Mouse (Mus musculus) liver, embryonic 16.5 days (tissue): Measurements from ENCODE around the gene Ctsw. TPM values are rescaled to one million over a fixed set of nuclear protein-coding genes. Genes with fewer than 3 reads are reported as not detected.

Source experiments
- ATAC-seq: fragments of 200-750 bp; cut with Nextera tagmentation; 2 replicates; pipeline ENCODE4 v1.8.0; 2017; ENCODE audit warnings: low read depth, mild to moderate bottlenecking, moderate number of reproducible peaks, moderate library complexity
- H3K27ac ChIP-seq: fragments of 300-500 bp; sonication (generic); 2 replicates; pipeline ENCODE4 v1.5.1; 2014; ENCODE audit warnings: mild to moderate bottlenecking, low read length
- H3K27me3 ChIP-seq: fragments of 300-500 bp; sonication (generic); 2 replicates; pipeline ENCODE4 v1.6.1; 2014; ENCODE audit warnings: low read depth, low read length, mixed read lengths; ENCODE audit not compliant: control insufficient read depth, insufficient read depth
- H3K36me3 ChIP-seq: fragments of 300-500 bp; sonication (generic); 2 replicates; pipeline ENCODE4 v1.6.1; 2014; ENCODE audit warnings: mild to moderate bottlenecking; ENCODE audit not compliant: control insufficient read depth, insufficient read depth
- H3K4me1 ChIP-seq: fragments of 300-500 bp; sonication (generic); 2 replicates; pipeline ENCODE4 v1.6.1; 2014; ENCODE audit warnings: low read depth, low read length, mixed read lengths; ENCODE audit not compliant: control insufficient read depth
- H3K4me2 ChIP-seq: fragments of 300-500 bp; sonication (generic); 2 replicates; pipeline ENCODE4 v1.6.1; 2014; ENCODE audit warnings: low read depth, low read length, mixed read lengths
- H3K4me3 ChIP-seq: fragments of 300-500 bp; sonication (generic); 2 replicates; pipeline ENCODE4 v1.5.1; 2014; ENCODE audit warnings: low read depth, mild to moderate bottlenecking, low read length
- H3K9ac ChIP-seq: fragments of 300-500 bp; sonication (generic); 2 replicates; pipeline ENCODE4 v1.6.1; 2014; ENCODE audit warnings: low read depth, low read length
- H3K9me3 ChIP-seq: fragments of 300-500 bp; sonication (generic); replicated peaks from 2 replicates; pipeline ENCODE4 v1.6.1; 2016; ENCODE audit warnings: low read length; ENCODE audit not compliant: control insufficient read depth
- WGBS: fragments of 180-500 bp; shearing (Covaris S2); extraction: QIAGEN DNeasy Blood & Tissue Kit; methylation state at CpG from one replicate; pipeline ENCODE4 v1.1.7; 2014; ENCODE audit not compliant: insufficient replicate concordance; 5-methylcytosine and 5-hydroxymethylcytosine counted together
- polyA plus RNA-seq: library from polyadenylated mRNA; unstranded; fragments of >200 nt; fragmentation: Nextera tagmentation; extraction: Ambion mirVana; gene quantifications from 2 replicates; pipeline ENCODE4 v1.2.1, GENCODE M21; 2015

Gene Ctsw
- polyA plus RNA-seq, 1 experiment from 2014 or later: 0.58 TPM

- H3K9ac ChIP-seq: peak within 1 kb of the TSS; percentile 53
- peaks cover 31% of the 10 kb centered on the region for H3K27me3 ChIP-seq
- 5% methylated on average over 22 of the region's 22 CpGs for WGBS
Measured at GRCm38 (mm10) chr19:5473720-5474119, 5.4 kb upstream of the Ctsw start, which contains the start of gene Efemp2. Gene Efemp2 (plus strand): TSS chr19:5473954.

GRCm38 (mm10) chr19:5472857-5473256 lies 4.5 kb upstream of the Ctsw start:
- Histone ChIP-seq H3K27ac (no peak overlapping the region), H3K27me3 (peaks cover 31% of the 10 kb centered on the region), H3K36me3 (no peaks in the 10 kb centered on the region), H3K4me1 (peaks cover 8% of the 10 kb centered on the region), H3K4me3 (no peak overlapping the region), H3K4me2 (no peak overlapping the region), H3K9ac (no peak overlapping the region), H3K9me3 (no peaks in the 10 kb centered on the region)
- WGBS: 60% methylated on average over 3 of the region's 3 CpGs
- ATAC-seq: no peak

More at GRCm38 (mm10) chr19:5473720-5474119, 5.4 kb upstream of the Ctsw start, which contains the start of gene Efemp2:
- Histone ChIP-seq H3K27ac (no peak within 1 kb of the TSS), H3K4me3 (peak within 1 kb of the TSS; percentile 54), H3K36me3 (no peaks in the 10 kb centered on the region), H3K9me3 (no peaks in the 10 kb centered on the region), H3K4me1 (peaks cover 8% of the 10 kb centered on the region), H3K4me2 (peak within 1 kb of the TSS; percentile 69)
- ATAC-seq: peak; percentile 63

GRCm38 (mm10) chr19:5471846-5472245 lies 3.5 kb upstream of the Ctsw start:
- Histone ChIP-seq H3K9me3 (no peaks in the 10 kb centered on the region), H3K9ac (no peak overlapping the region), H3K27me3 (peaks cover 31% of the 10 kb centered on the region), H3K4me1 (peaks cover 8% of the 10 kb centered on the region), H3K4me2 (no peak overlapping the region), H3K4me3 (no peak overlapping the region), H3K36me3 (no peaks in the 10 kb centered on the region), H3K27ac (no peak overlapping the region)
- 50% methylated on average over 5 of the region's 5 CpGs for WGBS
- ATAC-seq: no peak

- Histone ChIP-seq H3K4me2 (no peak overlapping the region), H3K9ac (no peak overlapping the region), H3K36me3 (no peaks in the 10 kb centered on the region), H3K4me3 (no peak overlapping the region), H3K27ac (no peak overlapping the region), H3K4me1 (no peaks in the 10 kb centered on the region), H3K27me3 (no peaks in the 10 kb centered on the region), H3K9me3 (no peaks in the 10 kb centered on the region)
- no peak for ATAC-seq
- 69% methylated on average over 6 of the region's 6 CpGs for WGBS
Measured at GRCm38 (mm10) chr19:5466916-5467500, 1.3 kb downstream of the Ctsw start.

- Histone ChIP-seq H3K9me3 (no peaks in the 10 kb centered on the region), H3K27me3 (no peaks in the 10 kb centered on the region), H3K4me3 (no peak overlapping the region), H3K4me1 (peaks cover 6% of the 10 kb centered on the region), H3K36me3 (no peaks in the 10 kb centered on the region), H3K9ac (no peak overlapping the region), H3K27ac (no peak overlapping the region), H3K4me2 (no peak overlapping the region)
- 77% methylated on average over 8 of the region's 8 CpGs for WGBS
- ATAC-seq: no peak
Measured at GRCm38 (mm10) chr19:5465037-5465436, 3.3 kb downstream of the Ctsw start.

- no peak for ATAC-seq
- Histone ChIP-seq H3K9ac (no peak overlapping the region), H3K9me3 (no peaks in the 10 kb centered on the region), H3K27me3 (no peaks in the 10 kb centered on the region), H3K4me1 (peaks cover 10% of the 10 kb centered on the region), H3K36me3 (no peaks in the 10 kb centered on the region), H3K27ac (no peak overlapping the region), H3K4me3 (no peak overlapping the region), H3K4me2 (no peak overlapping the region)
- 56% methylated on average over 15 of the region's 15 CpGs for WGBS
Measured at GRCm38 (mm10) chr19:5463791-5464562, 4.3 kb downstream of the Ctsw start.

GRCm38 (mm10) chr19:5463212-5463611 lies 5.1 kb downstream of the Ctsw start:
- Histone ChIP-seq H3K4me2 (no peak overlapping the region), H3K36me3 (no peaks in the 10 kb centered on the region), H3K4me1 (peaks cover 10% of the 10 kb centered on the region), H3K27ac (no peak overlapping the region), H3K4me3 (no peak overlapping the region), H3K27me3 (no peaks in the 10 kb centered on the region), H3K9me3 (no peaks in the 10 kb centered on the region), H3K9ac (no peak overlapping the region)
- ATAC-seq: no peak
- WGBS: 82% methylated on average over 9 of the region's 9 CpGs

- 75% methylated on average over 6 of the region's 6 CpGs for WGBS
- no peak for ATAC-seq
- H3K9me3 ChIP-seq: no peaks in the 10 kb centered on the region
- H3K4me1 ChIP-seq: peaks cover 24% of the 10 kb centered on the region
- H3K9ac ChIP-seq: no peak overlapping the region
- no peaks in the 10 kb centered on the region for H3K36me3 ChIP-seq
- H3K27me3 ChIP-seq: no peaks in the 10 kb centered on the region
- peak overlapping the region; percentile 92 for H3K4me2 ChIP-seq
- H3K4me3 ChIP-seq: no peak overlapping the region
- H3K27ac ChIP-seq: no peak overlapping the region
Measured at GRCm38 (mm10) chr19:5461411-5461810, 6.9 kb downstream of the Ctsw start.

GRCm38 (mm10) chr19:5460465-5460911 lies 7.8 kb downstream of the Ctsw start, which contains the start of gene Fibp:
Gene Fibp (plus strand): TSS chr19:5460615.
- WGBS: under 1% methylated on average over 32 of the region's 32 CpGs

More at GRCm38 (mm10) chr19:5460465-5460911, 7.8 kb downstream of the Ctsw start, which contains the start of gene Fibp:
- ATAC-seq: peak; percentile 63
- Histone ChIP-seq H3K27ac (peak within 1 kb of the TSS; percentile 68), H3K27me3 (no peaks in the 10 kb centered on the region), H3K36me3 (no peaks in the 10 kb centered on the region), H3K9me3 (no peaks in the 10 kb centered on the region), H3K4me1 (peaks cover 32% of the 10 kb centered on the region), H3K4me3 (peak within 1 kb of the TSS; percentile 88), H3K4me2 (peak within 1 kb of the TSS; percentile 92), H3K9ac (peak within 1 kb of the TSS; percentile 85)
